Mouse (Mus musculus): ENCODE measurements around the gene Fhad1. TPM values are rescaled to one million over a fixed set of nuclear protein-coding genes. Genes with fewer than 3 reads are reported as not detected.
A peak's percentile ranks its signal among the peaks of the same experiment; 100 is the strongest.

Fhad1 gene
- total and polyA plus RNA-seq, 3 experiments = 4.8 to 8.6 (median 5.5) TPM

- TF ChIP-seq ZC3H11A (IDR thresholded peaks at IDR 0.05; ENCODE audit: low read depth, low read length) = no peak
Measured at GRCm38 (mm10) chr4:141957740-141958139, 57.1 kb downstream of the Fhad1 start (continued).

GRCm38 (mm10) chr4:141956931-141957330 is 58.0 kb downstream of the Fhad1 start:
- Histone ChIP-seq H3K36me3 (replicated peaks in 1 of 2; ENCODE audit: control insufficient read depth in 1 of 2, insufficient read depth in 1 of 2, low read length in 1 of 2) (peaks cover 0 to 7% of the 10 kb centered on the region in 2 experiments), H3K27ac (ENCODE audit: insufficient read depth, low read depth) (no peak overlapping the region), H3K4me2 (ENCODE audit: insufficient read depth, low read depth, poor library complexity, severe bottlenecking) (no peak overlapping the region), H3K9me3 (replicated peaks; ENCODE audit: low read length) (peaks cover 9% of the 10 kb centered on the region), H3K4me1 (ENCODE audit: control insufficient read depth in 1 of 2, insufficient read depth in 2 of 2) (peaks cover 36 to 62% of the 10 kb centered on the region in 2 experiments), H3K27me3 (replicated peaks) (no peaks in the 10 kb centered on the region), H3K9ac (ENCODE audit: insufficient read depth, low read depth) (no peak overlapping the region), H3K4me3 (replicated peaks in 1 of 3; ENCODE audit: low read depth in 2 of 3, low read length in 2 of 3, poor library complexity in 1 of 3) (peak overlapping the region; percentile 18 to 48 (median 29)), H3K79me2 (replicated peaks; ENCODE audit: control insufficient read depth, extremely low read depth, insufficient read depth, poor library complexity, severe bottlenecking) (no peaks in the 10 kb centered on the region)
- DNase-seq (ENCODE audit: extremely low read depth) = no peak
- dilution Hi-C loops (cut with MboI; ENCODE audit: extremely low pct_ligation_motif_present, extremely low pct_unique_long_range_greater_than_20kb, low sequenced_read_pairs) = no loop called here
- in situ Hi-C loops (cut with MboI; ENCODE audit: low pct_ligation_motif_present, low pct_unique_long_range_greater_than_20kb, low sequenced_read_pairs) = loop anchor here (5.0 to 25.0 kb wide), 3 partner anchors 95 to 545 kb away; partner anchors contain the start of genes Clcnkb, Hspb7 and Tmem82
- no peak for TF ChIP-seq JUN (IDR thresholded peaks at IDR 0.05; ENCODE audit: insufficient read depth, low read depth, low read length)
- no peak for TF ChIP-seq MAFK (IDR thresholded peaks at IDR 0.05; ENCODE audit: insufficient replicate concordance, low read length)
- no peak for TF ChIP-seq JUND (conservative IDR thresholded peaks at IDR 0.05; ENCODE audit: low read depth, low read length)
- TF ChIP-seq UBTF (IDR thresholded peaks at IDR 0.05; ENCODE audit: low read depth, low read length) = no peak

- Histone ChIP-seq H3K4me2 (ENCODE audit: insufficient read depth, low read depth, poor library complexity, severe bottlenecking) (peak overlapping the region; percentile 26), H3K27ac (ENCODE audit: insufficient read depth, low read depth) (peak overlapping the region; percentile 21; the same call in 1 of the 2 replicates), H3K9me3 (replicated peaks; ENCODE audit: low read length) (no peaks in the 10 kb centered on the region), H3K4me1 (ENCODE audit: control insufficient read depth in 1 of 2, insufficient read depth in 2 of 2) (peaks cover 42 to 72% of the 10 kb centered on the region in 2 experiments), H3K79me2 (replicated peaks; ENCODE audit: control insufficient read depth, extremely low read depth, insufficient read depth, poor library complexity, severe bottlenecking) (no peaks in the 10 kb centered on the region), H3K4me3 (replicated peaks in 1 of 3; ENCODE audit: low read depth in 2 of 3, low read length in 2 of 3, poor library complexity in 1 of 3) (no peak overlapping the region), H3K27me3 (replicated peaks) (no peaks in the 10 kb centered on the region), H3K36me3 (replicated peaks in 1 of 2; ENCODE audit: control insufficient read depth in 1 of 2, insufficient read depth in 1 of 2, low read length in 1 of 2) (peaks cover 0 to 12% of the 10 kb centered on the region in 2 experiments), H3K9ac (ENCODE audit: insufficient read depth, low read depth) (no peak overlapping the region)
- DNase-seq (ENCODE audit: extremely low read depth) = no peak
- in situ Hi-C loops (cut with MboI; ENCODE audit: low pct_ligation_motif_present, low pct_unique_long_range_greater_than_20kb, low sequenced_read_pairs) (loop anchor here (5.0 to 25.0 kb wide), 3 partner anchors 93 to 543 kb away; partner anchors contain the start of genes Clcnkb, Hspb7 and Tmem82), dilution Hi-C loops (cut with MboI; ENCODE audit: extremely low pct_ligation_motif_present, extremely low pct_unique_long_range_greater_than_20kb, low sequenced_read_pairs) (no loop called here)
- TF ChIP-seq MYC (IDR thresholded peaks at IDR 0.05; ENCODE audit: low read depth, low read length) = peak; percentile 70; the same call in 1 of the 2 replicates
- TF ChIP-seq BHLHE40 (IDR thresholded peaks at IDR 0.05; ENCODE audit: low read depth, low read length) = peak; percentile 95
- TF ChIP-seq ZKSCAN1 (IDR thresholded peaks at IDR 0.05; ENCODE audit: borderline replicate concordance, low read depth, low read length) = no peak
- TF ChIP-seq SIN3A (IDR thresholded peaks at IDR 0.05; ENCODE audit: low read length) = peak; percentile 61
- TF ChIP-seq USF2 (conservative IDR thresholded peaks at IDR 0.05; ENCODE audit: low read depth, low read length) = peak; percentile 91
- TF ChIP-seq MEF2A (IDR thresholded peaks at IDR 0.05; ENCODE audit: borderline replicate concordance, low read depth, low read length) = peak; percentile 58; the same call in 1 of the 2 replicates
- TF ChIP-seq CTCF (conservative IDR thresholded peaks at IDR 0.05 in 1 of 2, IDR thresholded peaks at IDR 0.05 in 1 of 2; ENCODE audit: low read depth in 2 of 2, low read length in 2 of 2) = no peak
- peak; percentile 88 for TF ChIP-seq ETS1 (conservative IDR thresholded peaks at IDR 0.05; ENCODE audit: low read depth, low read length)
- TF ChIP-seq CHD2 (IDR thresholded peaks at IDR 0.05; ENCODE audit: low read length) = peak; percentile 79
- no peak for TF ChIP-seq RAD21 (IDR thresholded peaks at IDR 0.05; ENCODE audit: low read depth, low read length)
- no peak for TF ChIP-seq ZMIZ1 (IDR thresholded peaks at IDR 0.05; ENCODE audit: low read depth, low read length)
- peak; percentile 66 for TF ChIP-seq IRF4 (IDR thresholded peaks at IDR 0.05; ENCODE audit: low read depth, low read length)
- peak; percentile 68; the same call in 1 of the 2 replicates for TF ChIP-seq MXI1 (IDR thresholded peaks at IDR 0.05; ENCODE audit: low read depth, low read length)
- 0 out of 2 replicates have a peak, but pooled peaks have one; percentile 10 for TF ChIP-seq JUN (IDR thresholded peaks at IDR 0.05; ENCODE audit: insufficient read depth, low read depth, low read length)
- no peak for TF ChIP-seq ELF1 (IDR thresholded peaks at IDR 0.05; ENCODE audit: low read depth, low read length)
- TF ChIP-seq MAX (IDR thresholded peaks at IDR 0.05; ENCODE audit: low read length) = peak; percentile 96
- TF ChIP-seq EP300 (IDR thresholded peaks at IDR 0.05; ENCODE audit: low read length) = peak; percentile 59
- no peak for TF ChIP-seq HCFC1 (IDR thresholded peaks at IDR 0.05; ENCODE audit: low read depth, low read length)
- TF ChIP-seq TCF12 (IDR thresholded peaks at IDR 0.05; ENCODE audit: low read depth, low read length) = peak; percentile 62; the same call in 1 of the 2 replicates
- TF ChIP-seq NELFE (IDR thresholded peaks at IDR 0.05; ENCODE audit: low read depth, low read length) = no peak
- peak; percentile 91 for TF ChIP-seq USF1 (IDR thresholded peaks at IDR 0.05; ENCODE audit: low read depth, low read length)
- TF ChIP-seq MAZ (IDR thresholded peaks at IDR 0.05; ENCODE audit: low read depth, low read length) = peak; percentile 70; the same call in 1 of the 2 replicates
Measured at GRCm38 (mm10) chr4:141954770-141955720, 59.8 kb downstream of the Fhad1 start.
